ENCODE assay signal across 19 mouse cellular contexts in genomic region chr4:120886811-120887210, GRCm38 (mm10). TPM values are rescaled to one million over a fixed set of nuclear protein-coding genes. Genes with fewer than 3 reads are reported as not detected.
DNase-seq lines count a peak whose midpoint lies in the region; ATAC-seq and TF ChIP-seq lines count a peak whose summit lies in the region.
"Had no signal": no experiment of that assay in that cellular context is flagged by ENCODE, and none has a peak within 500 bp of the region (broad histone marks: within the 10 kb centered on the region; RNA-seq: fewer than 3 reads in every experiment).

No protein-coding gene starts in this region.

- TF ChIP-seq CTCF in cerebellum, adult 2 months (IDR thresholded peaks at IDR 0.05; ENCODE audit: borderline replicate concordance, insufficient read depth, low read depth, low read length), result no peak

- ATAC-seq in cerebellum, adult (ENCODE audit: insufficient number of reproducible peaks, low FRiP score, low TSS enrichment), result no peak
- ATAC-seq: activated CD4-positive, CD25-positive, alpha-beta regulatory T cell, adult 4 months; forebrain, embryonic 15.5 days; forebrain, postnatal 0 days; Patski had no signal

- no peak for TF ChIP-seq POLR2A in cerebellum, adult 2 months (IDR thresholded peaks at IDR 0.05; ENCODE audit: borderline replicate concordance, insufficient read depth, low read length)

- no peaks in the 10 kb centered on the region for H3K27me3 ChIP-seq in cerebellum, adult 2 months (ENCODE audit: control insufficient read depth, insufficient read depth, low read length)
- peaks cover 17% of the 10 kb centered on the region for H3K27me3 ChIP-seq in heart, embryonic 10.5 days (ENCODE audit: insufficient read depth, poor library complexity, severe bottlenecking)
- H3K27me3 ChIP-seq: CH12.LX; embryonic facial prominence, embryonic 12.5 days; forebrain, embryonic 13.5 days; forebrain, embryonic 15.5 days; Patski had no signal

- 31% methylated on average over 5 of the region's 5 CpGs for WGBS in cerebellum, adult 2 months
- WGBS in heart, embryonic 10.5 days, result 72% methylated on average over 5 of the region's 5 CpGs

- H3K4me1 ChIP-seq in cerebellum, adult 2 months (ENCODE audit: control insufficient read depth, insufficient read depth, low read length), result peaks cover 54% of the 10 kb centered on the region
- peaks cover 31% of the 10 kb centered on the region for H3K4me1 ChIP-seq in heart, embryonic 10.5 days

- DNase-seq in cerebellum, adult 2 months, result peak; percentile 34 to 44
- peak; percentile 53 for DNase-seq in cerebellum, adult 9-11 months
- no peak for DNase-seq in cerebellum, adult 11 months
- peak; percentile 78 for DNase-seq in heart, adult 11 months
- DNase-seq in heart, embryonic 10.5 days (ENCODE audit: low spot score), result no peak
- DNase-seq: adrenal gland, adult 8-10 months; adrenal gland, postnatal 36 days; B cell, adult 2 months; cerebellum, adult 11-12 months; forebrain, postnatal 0 days had no signal

- H3K4me3 ChIP-seq in cerebellum, adult 2 months (replicated peaks; ENCODE audit: insufficient read depth, low read depth, low read length), result no peak overlapping the region
- no peak overlapping the region for H3K4me3 ChIP-seq in heart, embryonic 10.5 days
- H3K4me3 ChIP-seq: embryonic facial prominence, embryonic 10.5 days; embryonic facial prominence, embryonic 12.5 days; forebrain, embryonic 13.5 days; forebrain, embryonic 15.5 days had no signal

- 0 out of 2 replicates have a peak overlapping the region, but pooled peaks have one; percentile 2 for H3K27ac ChIP-seq in cerebellum, adult 2 months (ENCODE audit: insufficient read depth, low read length)
- H3K27ac ChIP-seq in heart, embryonic 10.5 days, result no peak overlapping the region
- H3K27ac ChIP-seq: embryonic facial prominence, embryonic 10.5 days; embryonic facial prominence, embryonic 12.5 days; forebrain, embryonic 13.5 days; forebrain, embryonic 15.5 days had no signal

- no peaks in the 10 kb centered on the region for H3K36me3 ChIP-seq in heart, embryonic 10.5 days
- H3K36me3 ChIP-seq: embryonic facial prominence, embryonic 10.5 days; embryonic facial prominence, embryonic 12.5 days; forebrain, embryonic 15.5 days; G1E had no signal

- no peaks in the 10 kb centered on the region for H3K9me3 ChIP-seq in heart, embryonic 10.5 days
- H3K9me3 ChIP-seq: embryonic facial prominence, embryonic 10.5 days; embryonic facial prominence, embryonic 12.5 days; forebrain, embryonic 13.5 days; forebrain, embryonic 15.5 days; G1E had no signal

RNA-seq across cellular contexts. Expression of gene Rims3, which starts 32.2 kb away (rescaled TPM):
- 104 and 118 TPM in 2 replicates for polyA plus RNA-seq in cerebellum, adult 2 months (2012; rRNA removed)
- 1.8 and 3.4 TPM in 2 replicates for polyA plus RNA-seq in heart, embryonic 10.5 days (2016; fragmentation: Nextera tagmentation; extraction: Ambion mirVana)
- polyA plus RNA-seq: G1E, Patski had no signal

RNA-seq across cellular contexts. Expression of gene Exo5, which starts 38.0 kb away (rescaled TPM):
- 9.4 and 10.1 TPM in 2 replicates for polyA plus RNA-seq in cerebellum, adult 2 months (2012; rRNA removed)
- polyA plus RNA-seq in heart, embryonic 10.5 days (2016; fragmentation: Nextera tagmentation; extraction: Ambion mirVana), result 14.8 and 25.8 TPM in 2 replicates

RNA-seq across cellular contexts. Expression of gene Nfyc, which starts 55.4 kb away (rescaled TPM):
- 150 and 172 TPM in 2 replicates for polyA plus RNA-seq in cerebellum, adult 2 months (2012; rRNA removed)
- 111 and 117 TPM in 2 replicates for polyA plus RNA-seq in heart, embryonic 10.5 days (2016; fragmentation: Nextera tagmentation; extraction: Ambion mirVana)

Comparison
In these comparisons a context has a peak if more than half of its experiments do, and no peak if none do; other contexts are left out.
1. DNase-seq: peak in cerebellum, adult 2 months (2 of 2), cerebellum, adult 9-11 months (single experiment) and heart, adult 11 months (single experiment); none in cerebellum, adult 11 months (single experiment) and heart, embryonic 10.5 days (single experiment).
2. RNA of gene Rims3, which starts 32.2 kb away (polyA plus RNA-seq): 104 to 118 TPM in cerebellum, adult 2 months; 1.8 to 3.4 TPM in heart, embryonic 10.5 days; every median in the first group is over 10 times any median in the second.